Comparison of ENCODE assay signal across 9 mouse cellular contexts in the genomic region with DNA sequence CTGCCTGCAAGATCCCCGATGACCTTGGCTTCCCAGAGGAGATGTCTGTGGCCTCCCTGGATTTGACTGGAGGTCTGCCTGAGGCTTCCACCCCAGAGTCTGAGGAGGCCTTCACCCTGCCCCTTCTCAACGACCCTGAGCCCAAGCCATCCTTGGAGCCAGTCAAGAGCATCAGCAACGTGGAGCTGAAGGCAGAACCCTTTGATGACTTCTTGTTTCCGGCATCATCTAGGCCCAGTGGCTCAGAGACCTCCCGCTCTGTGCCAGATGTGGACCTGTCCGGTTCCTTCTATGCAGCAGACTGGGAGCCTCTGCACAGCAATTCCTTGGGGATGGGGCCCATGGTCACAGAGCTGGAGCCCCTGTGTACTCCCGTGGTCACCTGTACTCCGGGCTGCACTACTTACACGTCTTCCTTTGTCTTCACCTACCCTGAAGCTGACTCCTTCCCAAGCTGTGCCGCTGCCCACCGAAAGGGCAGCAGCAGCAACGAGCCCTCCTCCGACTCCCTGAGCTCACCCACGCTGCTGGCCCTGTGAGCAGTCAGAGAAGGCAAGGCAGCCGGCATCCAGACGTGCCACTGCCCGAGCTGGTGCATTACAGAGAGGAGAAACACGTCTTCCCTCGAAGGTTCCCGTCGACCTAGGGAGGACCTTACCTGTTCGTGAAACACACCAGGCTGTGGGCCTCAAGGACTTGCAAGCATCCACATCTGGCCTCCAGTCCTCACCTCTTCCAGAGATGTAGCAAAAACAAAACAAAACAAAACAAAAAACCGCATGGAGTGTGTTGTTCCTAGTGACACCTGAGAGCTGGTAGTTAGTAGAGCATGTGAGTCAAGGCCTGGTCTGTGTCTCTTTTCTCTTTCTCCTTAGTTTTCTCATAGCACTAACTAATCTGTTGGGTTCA. TPM values are rescaled to one million over a fixed set of nuclear protein-coding genes. Genes with fewer than 3 reads are reported as not detected.
DNase-seq lines count a peak whose midpoint lies in the region; ATAC-seq and TF ChIP-seq lines count a peak whose summit lies in the region.
"Had no signal": no experiment of that assay in that cellular context is flagged by ENCODE, and none has a peak within 500 bp of the region (broad histone marks: within the 10 kb centered on the region; RNA-seq: fewer than 3 reads in every experiment).

No protein-coding gene starts in this region.

- no peak for TF ChIP-seq EP300 in heart, postnatal 0 days (IDR thresholded peaks at IDR 0.05; ENCODE audit: low read depth)
- no peak for TF ChIP-seq EP300 in heart, adult 2 months (IDR thresholded peaks at IDR 0.05; ENCODE audit: insufficient read depth, low read depth, low read length)

- ATAC-seq in heart, postnatal 0 days (ENCODE audit: insufficient read depth, low read depth): no peak
- ATAC-seq in forebrain, postnatal 0 days: no peak
- no peak for ATAC-seq in liver, embryonic 13.5 days (ENCODE audit: low read depth)
- ATAC-seq in inflammation-experienced regulatory T-cells, adult 6 months: no peak

- WGBS in heart, postnatal 0 days: 73% methylated on average over 23 of the region's 23 CpGs
- 83% methylated on average over 23 of the region's 23 CpGs for WGBS in heart, adult 2 months
- WGBS in forebrain, postnatal 0 days: 35% methylated on average over 23 of the region's 23 CpGs
- WGBS in liver, embryonic 13.5 days (ENCODE audit: insufficient replicate concordance): 59% methylated on average over 23 of the region's 23 CpGs

- intact Hi-C loops in heart, adult 2 months (cut with DNase I): loop anchor here (10.0 kb wide), 1 partner anchor 1019 kb away; no protein-coding TSS in a partner anchor

- no peak overlapping the region for H3K27ac ChIP-seq in heart, postnatal 0 days (ENCODE audit: low read depth)
- H3K27ac ChIP-seq in heart, adult 2 months: no peak overlapping the region
- no peak overlapping the region for H3K27ac ChIP-seq in forebrain, postnatal 0 days (ENCODE audit: low read depth, low read length)
- H3K27ac ChIP-seq in liver, embryonic 13.5 days: no peak overlapping the region

- peaks cover 18% of the 10 kb centered on the region for H3K4me1 ChIP-seq in heart, postnatal 0 days (ENCODE audit: control insufficient read depth, insufficient read depth)
- H3K4me1 ChIP-seq in heart, adult 2 months (ENCODE audit: control insufficient read depth, insufficient read depth, low read length): peaks cover 7% of the 10 kb centered on the region
- H3K4me1 ChIP-seq in forebrain, postnatal 0 days (ENCODE audit: insufficient read depth): 0 out of 2 replicates have a peak, but pooled peaks cover 5% of the 10 kb centered on the region
- H3K4me1 ChIP-seq in liver, embryonic 13.5 days (replicated peaks): peaks cover 70% of the 10 kb centered on the region

- no peaks in the 10 kb centered on the region for H3K9me3 ChIP-seq in heart, postnatal 0 days (replicated peaks; ENCODE audit: control insufficient read depth, low read length)
- H3K9me3 ChIP-seq in forebrain, postnatal 0 days (ENCODE audit: low read length): no peaks in the 10 kb centered on the region
- no peaks in the 10 kb centered on the region for H3K9me3 ChIP-seq in liver, embryonic 13.5 days (replicated peaks)

- TF ChIP-seq POLR2A in heart, adult 2 months (IDR thresholded peaks at IDR 0.05; ENCODE audit: insufficient read depth, low read depth, low read length): no peak

- peak overlapping the region; percentile 69 for H3K4me3 ChIP-seq in heart, postnatal 0 days (ENCODE audit: low read depth, low read length)
- H3K4me3 ChIP-seq in heart, adult 2 months: no peak overlapping the region
- H3K4me3 ChIP-seq in forebrain, postnatal 0 days (ENCODE audit: low read depth, low read length): peak overlapping the region; percentile 50; the same call in 1 of the 2 replicates
- H3K4me3 ChIP-seq in liver, embryonic 13.5 days (replicated peaks): peak overlapping the region; percentile 69; the same call in 1 of the 2 replicates

- peak overlapping the region; percentile 93; the same call in 1 of the 2 replicates for H3K4me2 ChIP-seq in heart, postnatal 0 days (ENCODE audit: low read depth, low read length)
- peak overlapping the region; percentile 98 for H3K4me2 ChIP-seq in forebrain, postnatal 0 days (ENCODE audit: low read depth)
- H3K4me2 ChIP-seq in liver, embryonic 13.5 days: peak overlapping the region; percentile 97

- peaks cover 13% of the 10 kb centered on the region for H3K36me3 ChIP-seq in heart, postnatal 0 days (replicated peaks; ENCODE audit: control insufficient read depth, insufficient read depth, low read length)
- H3K36me3 ChIP-seq in heart, adult 2 months (ENCODE audit: control insufficient read depth, insufficient read depth, low read length): no peaks in the 10 kb centered on the region
- no peaks in the 10 kb centered on the region for H3K36me3 ChIP-seq in forebrain, postnatal 0 days (ENCODE audit: insufficient read depth)
- H3K36me3 ChIP-seq in liver, embryonic 13.5 days: no peaks in the 10 kb centered on the region

- no peak for TF ChIP-seq CTCF in heart, postnatal 0 days (IDR thresholded peaks at IDR 0.05; ENCODE audit: low read depth)
- no peak for TF ChIP-seq CTCF in heart, adult 2 months (IDR thresholded peaks at IDR 0.05)
- no peak for TF ChIP-seq CTCF in forebrain, postnatal 0 days (IDR thresholded peaks at IDR 0.05; ENCODE audit: low read depth)

- H3K9ac ChIP-seq in heart, postnatal 0 days (replicated peaks; ENCODE audit: low read depth, low read length): no peak overlapping the region
- no peak overlapping the region for H3K9ac ChIP-seq in heart, adult 2 months (ENCODE audit: low read depth, low read length)
- H3K9ac ChIP-seq in forebrain, postnatal 0 days: no peak overlapping the region
- no peak overlapping the region for H3K9ac ChIP-seq in liver, embryonic 13.5 days

- no peak for DNase-seq in heart, postnatal 0 days (ENCODE audit: low spot score)
- no peak for DNase-seq in heart, adult 2 months
- DNase-seq in Muller cell, postnatal 12 days (ENCODE audit: inconsistent ontology term): peak; percentile 44
- DNase-seq in forebrain, postnatal 0 days: no peak
- no peak for DNase-seq in liver, embryonic 13.5 days
- DNase-seq in cerebellum, adult 8-10 months: no peak
- no peak for DNase-seq in ovary, postnatal 10 days (ENCODE audit: low spot score)
- DNase-seq: layer of hippocampus, postnatal 36 days had no signal

- H3K27me3 ChIP-seq in heart, postnatal 0 days (ENCODE audit: control insufficient read depth, insufficient read depth, low read length): no peaks in the 10 kb centered on the region
- no peaks in the 10 kb centered on the region for H3K27me3 ChIP-seq in heart, adult 2 months (ENCODE audit: control insufficient read depth, insufficient read depth, low read length)
- H3K27me3 ChIP-seq in forebrain, postnatal 0 days (ENCODE audit: insufficient read depth, low read length): peaks cover 10% of the 10 kb centered on the region; the same call in 1 of the 2 replicates
- peaks cover 76% of the 10 kb centered on the region for H3K27me3 ChIP-seq in liver, embryonic 13.5 days

- H3K79me2 ChIP-seq in heart, adult 2 months (replicated peaks; ENCODE audit: control insufficient read depth, insufficient read depth, low read length): no peaks in the 10 kb centered on the region

RNA-seq across cellular contexts. Expression of gene Fos, which starts 2.5 kb away (rescaled TPM):
- 12.8 and 18.5 TPM in 2 replicates for total RNA-seq in heart, postnatal 0 days (2014; rRNA removed; ENCODE audit: low replicate concordance)
- polyA plus RNA-seq in heart, postnatal 0 days (2015; fragmentation: Nextera tagmentation; extraction: Ambion mirVana): 1.6 and 2.7 TPM in 2 replicates
- 1 to 10 TPM; 3.0 to 5.7 TPM for total RNA-seq in heart, adult 2 months (2021)
- 9.1 and 12.6 TPM in 2 replicates for polyA plus RNA-seq in heart, adult 2 months (2012; rRNA removed)
- total RNA-seq in forebrain, postnatal 0 days (2014; rRNA removed): 14.2 and 18.0 TPM in 2 replicates
- polyA plus RNA-seq in forebrain, postnatal 0 days (2015; fragmentation: Nextera tagmentation; extraction: Ambion mirVana): 9.3 and 9.6 TPM in 2 replicates
- polyA plus RNA-seq in liver, embryonic 13.5 days (2015; fragmentation: Nextera tagmentation; extraction: Ambion mirVana): 1.5 and 1.7 TPM in 2 replicates
- polyA plus RNA-seq in inflammation-experienced regulatory T-cells, adult 6 months (2017; shearing (Covaris generic)): 10 to 100 TPM; 11.0 to 84.6 (median 15.2) TPM
